ENCODE assay signal across 9 mouse cellular contexts in genomic region chr10:76902588-76902987, GRCm38 (mm10). TPM values are rescaled to one million over a fixed set of nuclear protein-coding genes. Genes with fewer than 3 reads are reported as not detected.
A peak's percentile ranks its signal among the peaks of the same experiment; 100 is the strongest.
DNase-seq lines count a peak whose midpoint lies in the region; ATAC-seq lines count a peak whose summit lies in the region.
"Had no signal": no experiment of that assay in that cellular context is flagged by ENCODE, and none has a peak within 500 bp of the region (broad histone marks: within the 10 kb centered on the region; RNA-seq: fewer than 3 reads in every experiment).

No protein-coding gene starts in this region.

- H3K36me3 ChIP-seq in kidney, embryonic 14.5 days (ENCODE audit: control insufficient read depth, insufficient read depth, low read length) = no peaks in the 10 kb centered on the region
- no peaks in the 10 kb centered on the region for H3K36me3 ChIP-seq in heart, embryonic 14.5 days (ENCODE audit: control insufficient read depth, insufficient read depth, low read length)
- no peaks in the 10 kb centered on the region for H3K36me3 ChIP-seq in neural tube, embryonic 14.5 days (ENCODE audit: control insufficient read depth, insufficient read depth, low read length)

- DNase-seq in kidney, adult 11 months = peak; percentile 39
- peak; percentile 52 to 68 for DNase-seq in cerebellum, postnatal 25 days
- DNase-seq in kidney, postnatal 36 days = peak; percentile 46 to 66
- no peak for DNase-seq in layer of hippocampus, adult 8-10 months (ENCODE audit: low spot score in 2 of 2)
- no peak for DNase-seq in T-cell, adult 2 months (ENCODE audit: low spot score)

- no peak overlapping the region; the same call in 1 of the 2 replicates for H3K27ac ChIP-seq in kidney, embryonic 14.5 days (ENCODE audit: low read depth, low read length)
- H3K27ac ChIP-seq in heart, embryonic 14.5 days (replicated peaks in 1 of 2; ENCODE audit: control insufficient read depth in 1 of 2, insufficient read depth in 1 of 2, low read depth in 2 of 2, low read length in 2 of 2) = 0 out of 4 replicates have a peak overlapping the region, but pooled peaks of 1 of the 2 experiments have one; percentile 19
- no peak overlapping the region for H3K27ac ChIP-seq in neural tube, embryonic 14.5 days (ENCODE audit: low read depth, low read length)

- H3K4me3 ChIP-seq in kidney, embryonic 14.5 days (ENCODE audit: low read length) = no peak overlapping the region
- H3K4me3 ChIP-seq in heart, embryonic 14.5 days (ENCODE audit: control insufficient read depth in 1 of 2, insufficient read depth in 1 of 2, low read depth in 1 of 2, low read length in 2 of 2) = no peak overlapping the region
- H3K4me3 ChIP-seq in neural tube, embryonic 14.5 days (ENCODE audit: low read depth, low read length) = no peak overlapping the region

- WGBS in kidney, embryonic 14.5 days = 32% methylated on average over 6 of the region's 6 CpGs
- WGBS in heart, embryonic 14.5 days = 28% methylated on average over 6 of the region's 6 CpGs
- WGBS in neural tube, embryonic 14.5 days = 16% methylated on average over 6 of the region's 6 CpGs

- no peaks in the 10 kb centered on the region for H3K9me3 ChIP-seq in kidney, embryonic 14.5 days (ENCODE audit: control insufficient read depth, low read length)
- no peaks in the 10 kb centered on the region for H3K9me3 ChIP-seq in heart, embryonic 14.5 days (ENCODE audit: control insufficient read depth, low read length)
- no peaks in the 10 kb centered on the region for H3K9me3 ChIP-seq in neural tube, embryonic 14.5 days (ENCODE audit: control insufficient read depth, low read length)

- H3K27me3 ChIP-seq in kidney, embryonic 14.5 days (ENCODE audit: control insufficient read depth, insufficient read depth, low read length) = no peaks in the 10 kb centered on the region
- H3K27me3 ChIP-seq in heart, embryonic 14.5 days (ENCODE audit: control insufficient read depth, insufficient read depth, low read length) = no peaks in the 10 kb centered on the region
- H3K27me3 ChIP-seq in neural tube, embryonic 14.5 days (ENCODE audit: control insufficient read depth, insufficient read depth, low read length) = no peaks in the 10 kb centered on the region

- peaks cover 27% of the 10 kb centered on the region for H3K4me1 ChIP-seq in kidney, embryonic 14.5 days (ENCODE audit: control insufficient read depth, insufficient read depth, low read length)
- H3K4me1 ChIP-seq in heart, embryonic 14.5 days (ENCODE audit: control insufficient read depth in 2 of 2, insufficient read depth in 2 of 2, low read length in 2 of 2) = peaks cover 7 to 11% of the 10 kb centered on the region in 2 experiments; a peak in 2 of 4 replicates
- no peaks in the 10 kb centered on the region for H3K4me1 ChIP-seq in neural tube, embryonic 14.5 days (ENCODE audit: control insufficient read depth, insufficient read depth, low read length)

- no peak overlapping the region for H3K4me2 ChIP-seq in kidney, embryonic 14.5 days (replicated peaks; ENCODE audit: low read depth, low read length)
- no peak overlapping the region for H3K4me2 ChIP-seq in heart, embryonic 14.5 days (ENCODE audit: low read length)
- no peak overlapping the region for H3K4me2 ChIP-seq in neural tube, embryonic 14.5 days (ENCODE audit: low read depth, low read length)

- no peak overlapping the region for H3K9ac ChIP-seq in kidney, embryonic 14.5 days (ENCODE audit: low read depth, low read length)
- H3K9ac ChIP-seq in heart, embryonic 14.5 days (ENCODE audit: low read length) = no peak overlapping the region
- H3K9ac ChIP-seq in neural tube, embryonic 14.5 days (replicated peaks; ENCODE audit: low read depth, low read length) = no peak overlapping the region

- no peak for ATAC-seq in kidney, embryonic 14.5 days (ENCODE audit: low FRiP score, low TSS enrichment)
- peak; percentile 34; the same call in 1 of the 2 replicates for ATAC-seq in heart, embryonic 14.5 days (ENCODE audit: insufficient number of reproducible peaks, insufficient read depth, low FRiP score, low read depth)
- ATAC-seq in neural tube, embryonic 14.5 days (ENCODE audit: low read depth) = peak; percentile 64; the same call in 1 of the 2 replicates

RNA-seq across cellular contexts. Expression of gene Pcbp3, which starts 59.1 kb away (rescaled TPM):
- polyA plus RNA-seq in kidney, embryonic 14.5 days (2014; fragmentation: Nextera tagmentation; extraction: Ambion mirVana) = 19.7 and 28.4 TPM in 2 replicates
- 4.0 and 6.3 TPM in 2 replicates for polyA plus RNA-seq in heart, embryonic 14.5 days (2014; fragmentation: Nextera tagmentation; extraction: Ambion mirVana)
- 45.8 and 60.8 TPM in 2 replicates for polyA plus RNA-seq in neural tube, embryonic 14.5 days (2014; fragmentation: Nextera tagmentation; extraction: Ambion mirVana)
- total RNA-seq in layer of hippocampus, adult 8-10 months (2022) = 10 to 100 TPM; 58.1 to 68.9 (median 61.3) TPM
- total RNA-seq: CH12.LX had no signal

Comparison
In these comparisons a context has a peak if more than half of its experiments do, and no peak if none do; other contexts are left out.
1. DNase-seq: peak in kidney, adult 11 months (single experiment), cerebellum, postnatal 25 days (2 of 2) and kidney, postnatal 36 days (2 of 2); none in layer of hippocampus, adult 8-10 months (0 of 2) and T-cell, adult 2 months (single experiment).